Mouse (Mus musculus): ENCODE results near the gene Clasp2.

- TF ChIP-seq CTCF (IDR thresholded peaks at IDR 0.05; ENCODE audit: low read depth) (no peak), EP300 (IDR thresholded peaks at IDR 0.05; ENCODE audit: low read depth) (no peak)
These were observed 15.1 kb upstream of the Clasp2 start for GRCm38 (mm10) chr9:113726131-113726530.

All from liver, embryonic 14.5 days (tissue).